Mouse (Mus musculus) hematopoietic stem cell, adult 5-6 weeks (primary cell): Measurements from ENCODE around the gene Hoxc5. TPM values are rescaled to one million over a fixed set of nuclear protein-coding genes. Genes with fewer than 3 reads are reported as not detected.

Source experiments
- ATAC-seq, 2 experiments: fragments of 125-278 bp in 1 of 2; replicated peaks in 1 of 2; 2 replicates each; pipeline ENCODE4 v1.8.0; 2016 to 2017; ENCODE audit warnings: inconsistent platforms in 2 of 2, mild to moderate bottlenecking in 2 of 2, moderate number of reproducible peaks in 2 of 2, low read depth in 1 of 2, moderate TSS enrichment in 1 of 2; ENCODE audit not compliant: low FRiP score in 2 of 2, poor library complexity in 2 of 2, severe bottlenecking in 2 of 2, insufficient read depth in 1 of 2, low TSS enrichment in 1 of 2
- total RNA-seq: library from RNA; stranded (forward); fragments of 172-1452, 232-1000 nt; gene quantifications from 2 replicates; pipeline ENCODE4 v1.2.3, GENCODE M21; 2017

The Hoxc5 gene
- total RNA-seq, 1 experiment from 2014 or later: not detected

DNA sequence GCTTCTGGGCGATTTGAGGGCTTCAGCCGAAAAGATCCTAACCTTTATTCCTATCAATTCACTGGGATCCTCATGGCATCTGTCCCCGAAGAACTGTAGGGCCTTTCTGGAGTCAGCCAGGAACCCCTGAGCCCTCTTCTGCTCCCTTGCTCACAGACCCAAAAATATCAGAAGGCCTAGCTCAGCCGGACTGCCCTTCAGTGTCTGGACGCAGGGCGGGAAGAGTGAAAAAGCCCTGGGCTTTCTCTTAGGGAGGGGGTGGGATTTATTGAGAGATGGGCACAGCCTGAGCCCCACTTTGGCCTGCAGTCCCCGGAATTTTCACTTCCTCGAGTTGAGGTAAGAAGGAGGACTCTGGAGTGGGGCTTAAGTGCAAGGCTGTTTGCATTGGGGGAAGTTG is 4.0 kb upstream of the Hoxc5 start:
- peak in 1 of 2 experiments; percentile 14; a peak in 1 of 4 replicates for ATAC-seq

DNA sequence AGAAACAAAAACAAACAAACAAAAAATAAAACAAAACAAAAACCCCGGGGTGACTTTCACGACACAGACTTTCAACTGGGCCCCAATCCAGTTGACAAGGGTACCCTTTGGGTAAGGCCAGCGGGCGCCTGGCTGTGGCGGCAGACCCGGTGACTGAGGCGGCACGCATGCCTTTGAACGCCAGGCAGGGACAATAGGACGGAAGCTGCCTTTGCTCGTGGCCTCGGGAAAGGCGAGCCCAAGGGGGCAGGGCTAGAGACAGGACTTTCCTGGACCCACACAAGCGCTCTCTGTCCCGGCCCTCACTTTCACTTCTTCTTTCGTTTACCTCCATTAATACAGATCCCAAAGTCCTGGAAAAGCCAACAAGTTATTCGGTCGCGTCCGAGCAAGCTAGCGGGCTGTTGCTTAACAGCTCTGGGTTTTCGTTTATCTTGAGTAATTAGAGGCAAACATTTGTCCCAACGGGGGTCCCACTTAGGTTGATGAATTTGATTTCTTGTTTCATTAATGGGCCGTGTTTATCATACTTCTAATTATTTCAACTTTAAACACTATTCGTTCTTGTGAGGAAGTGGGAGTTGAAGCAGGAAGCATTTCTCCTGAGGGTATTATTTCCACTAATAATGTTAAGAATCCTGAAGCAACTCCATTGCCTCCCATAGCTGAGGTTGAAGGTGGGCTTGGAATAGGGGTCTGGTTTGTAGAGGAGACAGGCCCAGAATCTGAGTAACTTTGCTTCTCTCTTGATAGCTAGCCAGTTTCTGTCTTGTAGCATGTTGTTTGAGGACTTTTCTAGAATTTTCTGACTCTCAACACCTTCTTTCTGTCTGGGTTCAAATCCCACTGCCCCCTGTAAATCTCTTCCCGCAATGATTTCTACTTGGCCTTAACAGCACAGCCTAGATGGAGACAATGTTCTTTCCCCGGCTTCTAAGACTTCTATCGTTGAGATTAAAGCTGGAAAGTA is 3.3 kb upstream of the Hoxc5 start:
- no peak; a peak in 1 of 4 replicates for ATAC-seq

DNA sequence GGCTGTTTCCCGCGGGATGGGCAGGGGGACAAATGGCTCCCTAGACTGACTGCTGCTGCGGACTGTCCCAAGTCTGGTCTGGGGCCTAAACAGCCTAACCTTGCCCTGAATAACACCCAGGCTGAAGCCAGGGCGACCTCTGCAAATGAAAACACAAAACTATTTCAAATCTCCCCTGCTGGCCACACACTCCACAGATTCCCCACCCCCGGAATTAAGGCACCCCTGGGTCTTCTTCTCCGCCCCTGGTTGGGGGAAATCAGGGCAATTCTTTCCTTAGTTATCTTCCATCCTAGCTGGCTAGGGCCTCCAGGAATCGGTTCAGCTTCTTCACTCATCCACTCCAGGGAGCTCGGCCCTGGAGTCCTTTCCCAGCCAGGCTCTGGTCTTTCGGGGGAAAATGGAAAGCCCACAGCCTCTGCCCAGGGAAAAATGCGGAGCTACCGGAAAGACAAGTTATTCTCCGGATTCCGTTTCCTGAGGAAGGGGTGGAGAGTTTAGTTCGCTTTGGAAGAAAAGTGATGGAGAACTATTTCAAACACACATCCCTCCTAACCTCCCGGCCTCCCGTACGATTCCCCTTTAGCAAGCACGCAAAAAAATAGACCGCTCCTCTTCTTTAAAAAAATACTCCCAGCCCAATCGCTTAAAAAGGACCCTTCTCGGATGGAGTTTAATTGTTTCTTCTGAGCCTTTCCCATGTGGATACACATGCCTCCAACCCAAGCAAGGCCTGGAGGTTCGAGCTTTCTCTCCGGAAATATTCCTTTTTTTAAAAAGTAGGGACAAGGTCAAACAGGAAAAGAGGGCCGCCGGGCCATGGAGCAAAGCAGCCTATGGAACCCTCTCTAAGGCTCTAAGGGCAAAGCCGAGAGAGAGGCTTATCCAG is 2.0 kb upstream of the Hoxc5 start:
- ATAC-seq: no peak

DNA sequence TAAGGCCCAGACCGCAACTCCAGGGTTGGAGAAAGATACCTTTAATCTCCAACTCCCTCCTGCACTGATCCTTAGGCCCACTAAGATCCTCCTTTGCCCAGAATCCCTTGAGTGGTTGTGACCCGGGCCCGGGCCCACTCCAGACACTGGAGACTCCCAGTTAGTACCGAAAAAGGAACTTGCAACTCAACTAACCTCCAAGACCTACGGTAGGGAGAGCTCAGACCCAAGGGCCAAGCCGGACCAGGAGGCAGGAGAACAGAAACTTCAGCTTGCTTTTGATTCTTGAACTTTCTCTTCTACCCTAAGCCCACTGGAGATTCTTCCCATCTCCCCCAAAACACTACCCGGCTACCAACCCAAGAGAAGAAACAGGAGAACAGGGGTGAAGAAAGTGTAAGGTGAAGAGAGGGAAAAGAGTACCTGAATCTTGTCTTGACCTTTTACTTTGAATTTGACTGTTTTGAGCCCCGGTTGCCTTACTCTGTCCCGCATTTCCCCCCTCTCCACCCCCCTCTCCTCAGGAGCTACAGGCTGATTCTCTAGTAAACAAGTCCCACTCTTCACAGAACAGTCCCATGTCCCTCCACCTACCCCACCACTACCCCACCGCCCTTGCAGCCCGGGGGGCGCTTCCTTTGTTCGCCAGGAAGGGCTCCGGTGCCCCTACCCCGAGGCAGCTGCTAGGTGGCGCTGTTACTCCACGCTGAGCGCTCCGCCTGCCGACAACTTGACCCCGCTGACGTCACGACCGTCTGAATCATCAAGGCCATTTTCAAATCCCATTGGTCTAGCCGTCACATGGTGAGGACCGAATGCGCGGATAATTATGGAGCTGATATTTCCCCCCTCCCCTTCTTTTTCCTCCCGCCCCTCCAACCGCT is 1.1 kb upstream of the Hoxc5 start:
- ATAC-seq: 0 out of 4 replicates have a peak, but pooled peaks have one; percentile 19 to 43

DNA sequence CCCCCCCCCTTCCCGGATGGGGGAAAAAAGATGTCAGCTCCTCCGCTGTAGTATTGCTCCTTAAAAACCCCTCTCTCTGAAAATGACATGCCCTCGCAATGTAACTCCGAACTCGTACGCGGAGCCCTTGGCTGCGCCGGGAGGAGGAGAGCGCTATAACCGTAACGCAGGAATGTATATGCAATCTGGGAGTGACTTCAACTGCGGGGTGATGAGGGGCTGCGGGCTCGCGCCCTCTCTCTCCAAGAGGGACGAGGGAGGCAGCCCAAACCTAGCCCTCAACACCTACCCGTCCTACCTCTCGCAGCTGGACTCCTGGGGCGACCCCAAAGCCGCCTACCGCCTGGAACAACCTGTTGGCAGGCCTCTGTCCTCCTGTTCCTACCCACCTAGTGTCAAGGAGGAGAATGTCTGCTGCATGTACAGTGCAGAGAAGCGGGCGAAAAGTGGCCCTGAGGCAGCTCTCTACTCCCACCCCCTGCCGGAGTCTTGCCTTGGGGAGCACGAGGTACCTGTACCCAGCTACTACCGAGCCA is 399 bp upstream of the Hoxc5 start, which contains the start of gene Hoxc10:
Gene Hoxc10 (plus strand): TSS at position 21 of the 536 bp plus-strand sequence.
- ATAC-seq: no peak

DNA sequence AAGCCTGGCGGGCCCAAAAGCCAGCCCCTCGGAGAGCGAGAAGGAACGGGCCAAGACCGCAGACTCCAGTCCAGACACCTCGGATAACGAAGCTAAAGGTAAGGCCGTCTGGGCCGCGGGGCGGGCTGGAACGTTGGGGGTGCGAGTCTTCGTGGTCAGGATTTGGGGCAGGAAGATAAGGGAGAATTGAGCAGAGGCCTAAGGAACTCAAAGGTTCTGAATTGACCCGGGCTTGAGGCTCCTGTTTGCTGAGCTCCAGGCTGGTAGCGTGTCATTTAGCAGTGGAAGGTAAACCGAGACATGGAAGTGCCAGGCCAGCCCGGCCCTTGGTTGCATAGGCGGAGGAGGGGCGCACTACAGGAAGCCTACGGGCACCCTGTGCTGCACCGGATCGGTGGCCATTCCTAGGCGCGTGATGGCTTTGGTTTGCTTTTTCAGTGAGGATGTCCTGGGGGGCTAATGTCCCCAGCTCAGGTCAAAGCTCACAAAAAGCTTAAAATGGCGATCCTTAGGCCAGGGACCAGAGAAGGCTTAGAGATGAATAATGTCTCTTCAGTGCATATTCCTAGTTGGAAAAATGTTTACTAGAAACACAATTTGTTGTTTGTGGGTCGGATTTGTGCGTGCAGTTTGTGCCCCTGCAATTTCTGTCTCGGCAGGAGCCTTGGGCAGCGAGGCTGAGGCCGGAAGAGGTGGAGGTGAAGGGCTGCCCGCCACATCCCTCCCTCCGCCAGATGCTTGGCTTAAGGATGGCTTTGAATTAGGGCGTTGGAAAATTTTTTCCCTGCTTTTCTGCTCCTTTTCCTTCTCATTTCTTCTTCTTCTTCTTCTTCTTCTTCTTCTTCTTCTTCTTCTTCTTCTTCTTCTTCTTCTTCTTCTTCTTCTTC is 511 bp downstream of the Hoxc5 start:
- ATAC-seq: no peak

DNA sequence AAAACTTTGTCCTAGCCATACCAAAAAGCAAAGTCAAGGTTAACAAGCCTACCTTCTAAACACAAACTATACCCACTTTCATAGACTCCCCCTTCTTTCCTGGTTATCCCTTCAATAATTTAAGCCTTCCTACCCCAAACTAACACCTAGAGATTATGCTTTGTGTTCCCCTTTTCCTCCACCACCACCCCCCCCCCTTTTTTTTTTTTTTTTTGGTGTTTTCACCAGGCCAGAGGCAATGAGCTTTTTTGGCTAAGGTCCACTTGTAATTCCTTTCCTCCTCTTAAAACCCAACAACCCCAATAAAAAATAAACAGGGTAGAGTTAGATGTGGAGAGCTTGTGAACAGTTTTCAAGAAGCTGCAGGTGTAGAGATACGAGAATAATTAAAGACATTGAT is 2.1 kb downstream of the Hoxc5 start:
- ATAC-seq: no peak

DNA sequence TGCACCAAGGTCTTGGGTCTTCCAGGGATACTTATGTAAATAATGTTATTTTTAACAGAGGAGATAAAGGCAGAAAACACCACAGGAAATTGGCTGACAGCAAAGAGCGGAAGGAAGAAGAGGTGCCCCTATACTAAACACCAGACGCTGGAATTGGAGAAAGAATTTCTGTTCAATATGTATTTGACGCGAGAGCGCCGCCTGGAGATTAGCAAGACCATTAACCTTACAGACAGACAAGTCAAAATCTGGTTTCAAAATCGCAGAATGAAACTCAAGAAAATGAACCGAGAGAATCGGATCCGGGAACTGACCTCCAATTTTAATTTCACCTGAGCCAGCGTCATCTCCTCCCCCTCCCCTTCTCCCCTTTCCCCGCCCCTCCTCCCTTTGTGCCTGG is 3.5 kb downstream of the Hoxc5 start:
- ATAC-seq: no peak

DNA sequence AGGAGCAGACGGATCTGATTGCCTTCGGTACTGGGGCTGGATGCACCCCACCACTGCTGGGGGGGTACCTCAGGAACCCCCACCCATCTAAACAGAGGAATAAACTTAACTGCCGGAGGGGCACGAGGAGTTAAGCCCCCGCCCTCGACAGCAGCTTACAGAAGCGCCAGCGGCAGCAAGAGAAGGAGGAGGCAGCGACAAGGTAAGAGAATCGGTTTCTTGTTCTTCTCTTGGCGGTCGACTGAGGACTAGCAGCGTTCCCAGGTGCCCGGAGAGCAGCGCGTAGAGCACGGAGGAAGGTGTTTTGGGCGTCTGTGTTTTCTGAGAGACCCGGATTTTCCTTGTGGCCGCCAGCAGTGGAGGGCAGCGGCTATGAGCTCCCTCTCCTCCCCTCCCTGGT is 5.0 kb downstream of the Hoxc5 start:
- ATAC-seq: no peak

DNA sequence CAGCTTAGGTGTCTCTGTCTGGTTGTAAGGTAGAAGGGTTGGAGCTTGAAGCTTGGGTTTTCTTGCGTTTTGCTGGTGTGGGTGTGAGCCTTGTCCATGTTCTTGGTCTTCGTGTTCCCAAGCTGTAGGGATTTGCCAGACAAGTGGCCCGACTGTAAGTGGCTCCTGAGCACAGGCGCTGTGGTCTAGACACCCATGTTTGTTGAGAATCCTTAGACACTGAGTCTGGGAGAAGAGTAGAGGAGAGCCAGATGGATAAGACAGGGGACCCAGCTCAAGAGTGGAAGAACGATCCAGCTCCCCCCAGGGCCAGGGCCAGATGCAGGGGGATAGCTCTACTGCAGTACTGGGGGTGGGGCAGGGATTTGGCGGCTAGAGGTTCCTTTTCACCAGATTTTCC is 5.5 kb downstream of the Hoxc5 start:
- ATAC-seq: no peak

DNA sequence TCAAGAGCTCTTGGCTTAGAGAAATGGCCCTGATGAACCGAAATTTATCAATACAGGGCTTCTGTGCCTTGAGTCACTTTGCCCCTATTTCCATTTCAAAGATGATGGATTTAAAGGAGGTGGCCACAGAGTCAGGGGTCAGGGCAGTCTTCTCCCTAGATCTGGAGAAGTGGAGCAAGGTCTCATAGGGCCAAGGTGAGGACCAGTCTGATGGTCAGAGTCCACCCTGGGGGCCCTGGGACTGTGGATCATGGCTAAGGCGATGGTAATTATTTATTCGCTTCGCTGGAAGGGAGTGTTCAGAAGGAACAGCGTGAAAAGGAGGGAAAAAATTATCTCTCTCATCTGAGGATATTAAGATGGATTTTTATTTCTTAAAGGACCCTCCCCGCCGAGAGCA is 7.8 kb downstream of the Hoxc5 start:
- no peak for ATAC-seq

DNA sequence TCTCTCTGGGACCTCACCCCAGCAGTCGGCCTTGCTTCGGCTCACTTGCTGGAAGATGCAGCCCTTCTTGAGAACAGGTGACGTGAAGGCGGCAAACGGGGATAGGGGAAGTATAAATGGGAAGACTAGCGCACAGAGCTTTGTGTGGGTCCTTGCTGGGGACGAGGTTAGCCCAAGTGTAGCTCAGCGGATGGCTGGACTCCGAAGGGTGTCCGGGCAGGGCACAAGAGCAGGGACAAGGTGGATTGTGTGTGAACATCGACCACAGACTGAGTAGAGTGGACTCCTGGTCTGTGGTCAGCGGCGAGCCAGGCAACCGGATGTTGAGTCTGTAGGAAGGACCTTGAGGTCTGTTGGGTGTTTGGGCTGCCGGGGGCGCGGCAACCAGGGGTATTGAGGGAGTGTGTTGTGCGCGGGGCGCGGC is 8.5 kb downstream of the Hoxc5 start:
- ATAC-seq: 0 out of 4 replicates have a peak, but pooled peaks of 1 of the 2 experiments have one; percentile 9

DNA sequence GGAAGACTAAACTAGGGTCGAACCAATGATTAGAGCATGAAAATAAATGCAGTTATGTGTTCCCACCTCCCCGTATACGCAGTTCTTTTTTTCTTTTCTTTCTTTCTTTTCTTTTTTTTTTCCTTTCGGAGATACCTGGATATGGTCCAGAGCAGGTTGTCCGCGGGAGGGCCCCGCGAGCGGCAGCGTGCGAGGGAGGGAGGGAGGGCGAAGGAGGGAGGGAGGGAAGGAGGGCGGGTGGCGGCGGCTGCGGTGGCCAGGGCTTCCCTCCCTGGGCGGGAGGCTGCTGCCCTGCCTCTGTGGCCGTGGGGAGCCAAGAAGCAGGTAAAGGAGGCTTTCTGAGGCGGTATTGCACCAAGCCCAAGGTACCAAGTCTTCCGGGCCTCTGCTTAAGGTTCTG is 8.9 kb downstream of the Hoxc5 start, which contains the start of gene Hoxc9:
Gene Hoxc9 (plus strand): TSS at position 269 of the 400 bp plus-strand sequence.
- ATAC-seq: no peak

DNA sequence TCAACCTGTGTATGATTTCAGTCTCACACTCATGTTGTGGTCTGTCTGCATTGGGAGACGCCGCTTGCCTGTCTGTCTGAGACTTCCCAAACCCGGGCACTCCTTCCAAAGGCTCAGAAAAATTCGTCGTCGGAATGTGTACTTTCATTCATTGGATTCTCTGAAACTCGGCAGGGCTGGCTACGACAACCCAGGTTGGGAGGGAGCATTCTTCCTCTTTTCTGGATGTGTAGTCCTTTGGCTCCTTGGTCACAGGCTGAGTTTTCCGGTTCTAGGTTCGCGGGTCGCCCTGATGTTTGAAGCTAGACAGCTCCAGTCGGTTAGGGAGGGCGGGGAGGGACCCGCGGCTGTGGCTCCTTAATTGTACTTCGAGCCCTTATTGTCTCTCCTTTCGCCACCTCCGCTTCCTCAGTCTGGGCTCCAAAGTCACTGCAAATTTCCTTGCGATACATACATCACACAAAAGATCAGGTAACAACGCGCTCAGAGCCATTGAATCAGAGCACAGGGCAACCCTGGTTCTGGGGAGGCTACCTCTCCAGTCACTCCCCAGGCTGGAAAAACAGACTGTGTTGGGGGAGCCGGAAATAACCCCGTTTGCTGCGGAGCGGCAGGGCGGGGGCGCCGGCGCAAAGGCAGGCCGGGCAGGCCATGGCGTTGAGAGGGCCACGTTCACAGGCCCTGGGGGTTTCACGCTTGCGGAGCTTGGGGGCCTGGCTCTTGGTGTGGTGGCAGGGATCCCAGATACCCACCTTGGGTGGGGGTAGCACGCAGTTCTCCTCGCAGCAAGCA is 9.6 kb downstream of the Hoxc5 start:
- no peak for ATAC-seq

DNA sequence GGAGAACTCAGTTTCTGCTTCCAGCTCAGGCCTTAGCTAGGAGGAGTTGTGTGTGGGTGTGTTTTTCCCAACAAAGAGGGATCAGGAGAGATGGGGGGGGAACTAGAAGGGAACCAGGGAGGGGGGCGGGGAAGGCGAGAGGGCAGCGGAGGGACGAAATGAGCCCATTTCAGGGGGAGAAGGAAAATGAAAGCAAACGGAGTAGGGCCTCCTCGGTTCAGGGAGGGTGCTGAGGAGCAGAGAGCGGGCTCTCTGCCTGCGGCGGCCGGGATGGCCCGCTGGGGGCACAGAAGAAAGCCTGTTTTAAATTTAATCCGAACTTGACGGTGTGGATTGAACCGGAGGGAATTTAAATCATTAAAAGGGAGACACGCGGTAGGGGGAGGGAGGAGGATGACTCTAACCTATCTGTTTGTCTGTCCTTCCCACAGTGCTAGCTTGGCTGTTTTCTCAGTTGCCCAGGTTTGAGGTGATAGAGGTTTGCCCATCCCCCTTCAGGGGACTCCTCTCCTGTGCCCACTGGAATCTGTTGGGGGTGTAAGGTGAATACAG is 10.3 kb downstream of the Hoxc5 start:
- no peak for ATAC-seq
